Mouse (Mus musculus) stomach, postnatal 0 days (tissue): Measurements from ENCODE around the gene Jazf1. TPM values are rescaled to one million over a fixed set of nuclear protein-coding genes. Genes with fewer than 3 reads are reported as not detected.

Experiments used
- ATAC-seq: fragments of 200-750 bp; cut with Nextera tagmentation; 2 replicates; pipeline ENCODE4 v1.8.0; 2017; ENCODE audit not compliant: low FRiP score, low TSS enrichment
- DNase-seq: peaks from one replicate; pipeline ENCODE4 v3.0.0-alpha.2; 2016; ENCODE audit warnings: low spot score
- H3K27ac ChIP-seq: fragments of 300-500 bp; sonication (generic); replicated peaks from 2 replicates; pipeline ENCODE4 v1.5.1; 2014; ENCODE audit warnings: mild to moderate bottlenecking, control low read depth
- H3K27me3 ChIP-seq: fragments of 300-500 bp; sonication (generic); 2 replicates; pipeline ENCODE4 v1.6.1; 2014; ENCODE audit warnings: low read length; ENCODE audit not compliant: control insufficient read depth, insufficient read depth
- H3K36me3 ChIP-seq: fragments of 300-500 bp; sonication (generic); 2 replicates; pipeline ENCODE4 v1.6.1; 2014; ENCODE audit warnings: low read length, mixed read lengths; ENCODE audit not compliant: control insufficient read depth, insufficient read depth
- H3K4me1 ChIP-seq: fragments of 300-500 bp; sonication (generic); replicated peaks from 2 replicates; pipeline ENCODE4 v1.6.1; 2014; ENCODE audit warnings: antibody characterized with exemption; ENCODE audit not compliant: control insufficient read depth, insufficient read depth
- H3K4me2 ChIP-seq: fragments of 300-500 bp; sonication (generic); replicated peaks from 2 replicates; pipeline ENCODE4 v1.6.1; 2014; ENCODE audit warnings: low read depth, mild to moderate bottlenecking, control low read depth, moderate library complexity
- H3K4me3 ChIP-seq: fragments of 300-500 bp; sonication (generic); 2 replicates; pipeline ENCODE4 v1.5.1; 2014; ENCODE audit warnings: low read depth, low read length, control low read depth
- H3K9ac ChIP-seq: fragments of 300-500 bp; sonication (generic); 2 replicates; pipeline ENCODE4 v1.6.1; 2014; ENCODE audit warnings: mild to moderate bottlenecking, low read length, control low read depth, mixed read lengths
- H3K9me3 ChIP-seq: fragments of 300-500 bp; sonication (generic); 2 replicates; pipeline ENCODE4 v1.6.1; 2016; ENCODE audit warnings: low read length; ENCODE audit not compliant: control insufficient read depth
- CTCF ChIP-seq: IDR thresholded peaks from 2 replicates; pipeline ENCODE4 v1.5.1; 2016; ENCODE audit warnings: antibody characterized with exemption, low read depth, mild to moderate bottlenecking, moderate library complexity
- EP300 ChIP-seq: optimal IDR thresholded peaks from 2 replicates; pipeline ENCODE3; 2016; ENCODE audit warnings: antibody characterized with exemption
- WGBS: fragments of 180-500 bp; shearing (Covaris S2); extraction: QIAGEN DNeasy Blood & Tissue Kit; methylation state at CpG from one replicate; pipeline ENCODE4 v1.1.7; 2014; 5-methylcytosine and 5-hydroxymethylcytosine counted together
- polyA plus RNA-seq: library from polyadenylated mRNA; unstranded; fragments of >200 nt; fragmentation: Nextera tagmentation; extraction: Ambion mirVana; gene quantifications from 2 replicates; pipeline ENCODE4 v1.2.1, GENCODE M21; 2015

The Jazf1 gene
- polyA plus RNA-seq, 1 experiment from 2014 or later, result 5.1 TPM

DNA sequence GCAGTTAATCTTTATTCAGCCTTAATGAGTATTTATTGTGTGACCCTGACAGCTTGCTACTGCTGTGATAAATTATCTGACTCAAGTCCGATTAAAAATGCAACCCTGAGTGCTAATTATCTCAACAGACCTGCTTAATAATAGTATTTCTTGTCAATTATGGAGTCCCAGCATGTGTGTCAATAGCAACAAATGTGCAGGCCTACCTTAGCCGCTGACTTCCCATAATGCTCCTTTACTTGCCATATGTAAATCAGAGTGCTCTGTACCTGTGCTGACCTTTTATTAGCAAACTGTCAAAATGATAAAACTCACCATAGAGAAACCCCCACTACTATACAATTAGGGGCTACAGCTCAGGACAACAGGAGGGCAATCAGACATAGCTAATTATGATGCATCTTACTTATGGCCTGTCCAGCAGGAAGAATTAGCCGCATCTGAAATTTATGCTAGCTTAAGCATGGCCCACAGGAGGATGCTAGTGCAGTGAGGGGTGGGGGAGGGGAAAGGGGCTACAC, 209.5 kb downstream of the Jazf1 start:
- Histone ChIP-seq H3K4me3 (no peak overlapping the region), H3K27me3 (no peaks in the 10 kb centered on the region), H3K4me2 (no peak overlapping the region), H3K4me1 (peaks cover 4% of the 10 kb centered on the region; the same call in 1 of the 2 replicates), H3K9ac (no peak overlapping the region), H3K27ac (no peak overlapping the region), H3K9me3 (no peaks in the 10 kb centered on the region), H3K36me3 (no peaks in the 10 kb centered on the region)
- DNase-seq (no peak), ATAC-seq (no peak)
- 68% methylated on average over 3 of the region's 3 CpGs for WGBS
- TF ChIP-seq EP300, result no peak
- no peak for TF ChIP-seq CTCF

DNA sequence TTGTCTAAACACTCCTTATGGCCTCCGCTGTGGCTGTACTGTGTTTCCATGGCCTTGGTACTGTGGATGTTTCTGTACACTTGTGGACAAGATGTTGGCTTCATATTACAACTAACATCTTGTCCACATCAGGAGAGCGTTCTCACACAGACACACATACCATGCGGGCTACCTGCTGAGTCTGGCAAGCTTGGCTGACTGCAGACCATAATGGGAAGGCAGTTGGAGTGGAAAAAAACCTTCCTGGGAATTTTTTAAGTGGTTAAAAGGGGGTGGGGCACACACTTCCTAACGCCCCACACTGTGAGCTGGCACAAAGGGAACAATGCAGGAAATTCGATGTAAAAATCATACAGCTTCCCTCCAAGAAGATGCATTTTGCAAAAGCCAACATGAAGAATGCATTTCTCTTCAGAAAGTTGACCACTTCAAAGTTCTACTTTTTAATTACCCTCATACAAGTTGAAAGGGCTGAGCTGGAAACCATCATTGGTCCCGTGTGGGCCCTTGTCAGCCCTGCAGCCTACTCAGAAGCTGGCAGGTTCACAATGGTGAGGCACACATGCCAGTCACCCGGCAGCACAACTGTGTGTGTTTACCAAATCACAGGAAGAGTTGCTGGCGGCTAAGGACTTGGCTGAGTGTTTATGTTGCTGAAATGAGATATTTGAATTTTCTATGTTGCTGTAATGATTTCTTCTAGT, 215.9 kb downstream of the Jazf1 start:
- Histone ChIP-seq H3K4me2 (no peak overlapping the region), H3K27ac (0 out of 2 replicates have a peak overlapping the region, but pooled peaks have one; percentile 24), H3K4me3 (no peak overlapping the region), H3K36me3 (no peaks in the 10 kb centered on the region), H3K4me1 (no peaks in the 10 kb centered on the region), H3K9ac (no peak overlapping the region), H3K9me3 (no peaks in the 10 kb centered on the region), H3K27me3 (no peaks in the 10 kb centered on the region)
- ATAC-seq, result no peak
- no peak for DNase-seq
- WGBS, result 49% methylated on average over 8 of the region's 8 CpGs
- TF ChIP-seq CTCF (no peak), EP300 (no peak)

DNA sequence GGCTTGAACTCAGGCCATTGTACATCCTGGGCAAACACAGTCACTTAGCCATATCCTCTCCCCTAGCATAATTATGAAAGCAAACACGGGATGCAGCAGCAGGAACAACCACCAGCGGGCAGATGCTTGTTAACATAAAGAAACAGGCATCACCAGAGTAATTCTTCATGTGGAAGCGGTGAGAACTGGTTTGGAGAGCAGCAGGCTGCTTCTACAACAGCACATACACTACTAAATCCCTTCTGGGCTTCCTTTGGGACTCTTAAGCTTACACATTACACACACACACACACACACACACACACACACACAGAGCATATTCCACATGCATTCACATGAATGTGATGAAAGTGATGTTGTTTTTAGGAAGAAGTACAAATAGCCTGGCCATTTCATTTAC, 216.5 kb downstream of the Jazf1 start:
- no peak for DNase-seq
- WGBS, result 31% methylated on average over 3 of the region's 3 CpGs
- Histone ChIP-seq H3K36me3 (no peaks in the 10 kb centered on the region), H3K4me2 (no peak overlapping the region), H3K4me3 (no peak overlapping the region), H3K9ac (no peak overlapping the region), H3K9me3 (no peaks in the 10 kb centered on the region), H3K27ac (no peak overlapping the region), H3K4me1 (no peaks in the 10 kb centered on the region), H3K27me3 (no peaks in the 10 kb centered on the region)
- ATAC-seq, result no peak
- TF ChIP-seq EP300, result no peak
- peak; percentile 25; the same call in 1 of the 2 replicates for TF ChIP-seq CTCF

DNA sequence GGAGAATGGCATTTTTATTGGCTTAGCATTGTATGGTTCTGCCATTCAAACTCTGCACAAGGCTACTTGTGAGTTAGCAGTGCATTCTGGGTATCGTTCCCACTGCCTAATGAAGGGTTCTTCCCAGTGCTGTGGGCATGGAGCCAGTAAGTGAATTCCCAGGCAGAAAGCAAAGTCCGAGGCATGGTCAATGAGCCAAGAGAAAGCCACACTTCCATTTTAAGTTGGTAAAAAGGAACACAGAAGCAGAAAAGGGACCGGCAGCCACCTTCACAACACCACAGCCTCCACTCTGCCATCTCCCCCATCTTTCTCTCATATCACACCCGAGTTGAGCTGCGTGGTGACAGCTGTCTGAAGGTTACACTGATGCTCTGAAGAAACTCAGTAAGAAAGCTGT, 217.4 kb downstream of the Jazf1 start:
- no peaks in the 10 kb centered on the region for H3K36me3 ChIP-seq
- DNase-seq (no peak), ATAC-seq (no peak)
- no peak overlapping the region for H3K4me3 ChIP-seq
- H3K9ac ChIP-seq, result no peak overlapping the region
- no peak overlapping the region for H3K4me2 ChIP-seq
- no peak for TF ChIP-seq EP300
- TF ChIP-seq CTCF, result no peak
- no peak overlapping the region for H3K27ac ChIP-seq
- no peaks in the 10 kb centered on the region for H3K27me3 ChIP-seq
- WGBS, result 63% methylated on average over 5 of the region's 5 CpGs
- no peaks in the 10 kb centered on the region for H3K4me1 ChIP-seq
- no peaks in the 10 kb centered on the region for H3K9me3 ChIP-seq

DNA sequence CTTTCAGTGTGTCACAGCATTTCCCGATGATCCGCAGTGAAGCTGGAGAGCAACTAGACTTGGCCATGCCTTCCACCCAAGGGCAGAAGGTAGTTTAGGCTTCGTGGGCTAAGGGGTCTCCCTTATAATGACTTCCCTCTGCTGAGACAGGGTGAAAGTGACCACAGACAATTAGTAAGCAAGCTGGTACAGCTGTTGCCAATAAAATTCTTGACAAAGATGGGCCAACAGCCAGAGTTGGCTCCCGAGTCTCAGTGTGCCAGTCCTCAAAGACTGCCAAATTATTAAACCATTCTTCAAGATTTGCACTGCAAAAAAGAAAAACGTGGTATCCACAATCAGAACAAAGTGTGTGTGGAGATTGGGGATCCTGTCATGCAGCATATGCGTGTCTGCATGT, 220.2 kb downstream of the Jazf1 start:
- no peak for DNase-seq
- no peak overlapping the region for H3K4me3 ChIP-seq
- H3K9ac ChIP-seq, result no peak overlapping the region
- no peaks in the 10 kb centered on the region for H3K27me3 ChIP-seq
- no peak overlapping the region for H3K27ac ChIP-seq
- no peaks in the 10 kb centered on the region for H3K36me3 ChIP-seq
- no peaks in the 10 kb centered on the region for H3K4me1 ChIP-seq
- 70% methylated on average over 6 of the region's 6 CpGs for WGBS
- no peak for ATAC-seq
- H3K9me3 ChIP-seq, result no peaks in the 10 kb centered on the region
- TF ChIP-seq EP300, result no peak
- TF ChIP-seq CTCF, result no peak
- H3K4me2 ChIP-seq, result no peak overlapping the region

DNA sequence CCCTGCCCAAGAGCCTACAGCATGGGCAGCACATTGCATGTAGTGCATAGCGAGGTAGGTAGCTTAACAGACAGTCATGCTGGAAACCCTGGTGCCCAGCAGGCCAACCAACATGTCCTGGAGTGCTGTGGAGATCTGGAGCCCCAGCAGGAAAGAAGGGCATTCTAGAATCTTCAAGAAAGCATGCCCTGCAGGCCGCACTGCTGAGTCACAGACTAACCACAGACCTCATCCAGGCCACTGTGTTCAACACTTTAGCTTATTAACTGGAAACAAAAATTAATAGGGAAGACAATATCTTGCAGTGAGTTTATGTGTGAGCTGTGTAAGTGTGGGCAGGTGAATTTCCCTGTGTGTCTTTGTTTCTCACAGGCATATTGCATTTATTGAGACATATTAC, 222.1 kb downstream of the Jazf1 start:
- no peaks in the 10 kb centered on the region for H3K4me1 ChIP-seq
- no peaks in the 10 kb centered on the region for H3K9me3 ChIP-seq
- TF ChIP-seq CTCF, result no peak
- TF ChIP-seq EP300, result no peak
- H3K36me3 ChIP-seq, result no peaks in the 10 kb centered on the region
- no peak overlapping the region for H3K9ac ChIP-seq
- no peak for DNase-seq
- H3K4me3 ChIP-seq, result no peak overlapping the region
- no peaks in the 10 kb centered on the region for H3K27me3 ChIP-seq
- WGBS, result 94% methylated on average over 2 of the region's 2 CpGs
- no peak overlapping the region for H3K4me2 ChIP-seq
- H3K27ac ChIP-seq, result no peak overlapping the region
- no peak for ATAC-seq
